Mouse (Mus musculus): ENCODE data around the gene Clpb.

The Clpb gene

DNA sequence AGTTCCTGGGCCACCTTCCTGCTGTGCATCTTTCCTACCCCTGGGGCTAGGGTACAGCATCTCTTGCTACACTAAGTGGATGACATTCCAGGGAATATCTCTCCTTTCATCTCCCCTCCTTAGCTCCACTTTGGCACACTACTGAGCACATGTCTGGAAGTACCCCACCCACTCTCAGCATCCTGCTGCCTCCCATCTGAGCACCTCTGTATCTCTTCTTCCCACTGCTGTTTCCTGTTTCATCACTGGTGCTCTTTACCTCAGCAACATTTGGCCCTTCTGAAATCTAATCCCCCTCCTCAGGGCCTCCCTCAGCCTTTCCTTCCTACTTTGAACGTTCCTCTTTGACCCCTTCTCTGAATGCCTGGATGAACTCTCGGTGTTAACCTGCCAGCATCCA lies 63.5 kb downstream of the Clpb start:
- no peak for DNase-seq (ENCODE audit: low read depth, low spot score)

DNA sequence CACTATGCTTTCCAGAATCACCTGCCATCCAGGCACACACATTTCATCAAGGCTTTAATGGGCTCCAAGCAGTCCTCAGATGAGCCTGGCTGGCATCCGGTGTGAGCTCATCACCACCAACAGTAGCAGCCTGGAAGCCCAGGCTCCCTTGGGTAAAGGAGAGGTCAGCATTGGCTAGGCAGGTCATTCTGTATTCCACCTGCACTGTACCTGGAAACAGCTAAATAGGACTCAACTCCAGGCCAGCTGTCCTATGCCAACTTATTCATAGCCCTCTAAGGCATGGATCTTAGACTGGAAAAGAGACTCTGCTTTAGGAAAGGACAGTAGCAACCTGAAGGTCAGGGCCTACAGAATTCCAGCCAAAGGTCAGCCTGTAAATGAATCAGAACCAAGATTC lies 68.7 kb downstream of the Clpb start:
- DNase-seq (ENCODE audit: low read depth, low spot score), result no peak

DNA sequence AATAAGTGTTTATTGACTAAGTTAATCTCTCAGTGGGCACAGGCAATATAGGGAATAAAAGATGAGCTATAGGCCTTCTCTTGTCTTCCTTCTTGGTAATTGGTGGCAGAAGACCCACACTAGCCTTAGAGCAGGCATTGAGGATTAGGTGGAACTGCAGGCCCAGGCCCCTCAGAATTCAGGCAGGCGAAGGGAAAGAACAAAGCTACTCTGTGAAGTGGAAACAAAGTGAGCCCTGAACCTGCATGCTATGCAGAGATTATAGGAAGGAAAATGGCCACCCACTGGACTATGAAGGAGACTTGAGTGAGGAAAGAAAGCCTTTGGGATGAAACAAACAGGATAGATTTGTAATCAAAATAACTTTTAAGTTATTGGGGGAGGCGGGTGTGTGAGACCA lies 69.6 kb downstream of the Clpb start:
- DNase-seq (ENCODE audit: low read depth, low spot score), result no peak

DNA sequence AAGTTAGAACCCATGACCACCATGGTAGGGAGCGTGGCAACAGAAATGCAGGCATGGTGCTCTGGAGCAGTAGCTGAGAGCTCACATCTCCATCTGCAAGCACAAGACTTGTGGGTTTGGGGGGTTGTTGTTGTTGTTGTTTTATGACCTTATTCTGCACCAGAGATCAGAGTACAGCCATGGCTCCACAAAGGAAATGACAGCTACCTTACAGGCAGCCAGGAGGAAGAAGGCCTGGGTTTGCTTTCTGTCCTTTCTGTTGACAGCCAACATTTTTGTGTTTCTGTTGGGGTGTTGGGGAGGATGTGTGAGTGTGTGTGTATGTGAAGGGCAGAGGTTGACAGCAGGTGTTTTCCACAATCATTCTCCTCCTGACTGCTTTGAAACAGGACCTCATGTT lies 71.9 kb downstream of the Clpb start:
- no peak for DNase-seq (ENCODE audit: low read depth, low spot score)

DNA sequence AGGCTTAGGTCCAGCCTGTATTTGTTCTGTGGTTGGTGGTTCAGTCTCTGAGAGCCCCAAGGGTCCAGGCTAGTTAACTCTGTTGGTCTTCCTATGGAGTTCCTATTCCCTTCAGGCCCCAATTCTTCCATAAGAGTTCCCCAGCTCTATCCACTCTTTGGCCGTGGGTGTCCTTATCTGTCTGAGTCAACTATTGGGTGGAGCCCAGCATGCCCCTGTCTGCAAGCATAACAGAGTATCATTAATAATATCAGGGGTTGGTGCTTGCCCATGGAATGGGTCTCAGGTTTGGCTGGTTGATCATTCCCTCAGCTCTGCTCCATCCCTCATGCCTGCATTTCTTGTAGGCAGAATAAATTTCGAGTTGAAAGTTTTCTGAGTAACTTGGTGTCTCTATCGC lies 74.3 kb downstream of the Clpb start:
- DNase-seq (ENCODE audit: low read depth, low spot score), result no peak

DNA sequence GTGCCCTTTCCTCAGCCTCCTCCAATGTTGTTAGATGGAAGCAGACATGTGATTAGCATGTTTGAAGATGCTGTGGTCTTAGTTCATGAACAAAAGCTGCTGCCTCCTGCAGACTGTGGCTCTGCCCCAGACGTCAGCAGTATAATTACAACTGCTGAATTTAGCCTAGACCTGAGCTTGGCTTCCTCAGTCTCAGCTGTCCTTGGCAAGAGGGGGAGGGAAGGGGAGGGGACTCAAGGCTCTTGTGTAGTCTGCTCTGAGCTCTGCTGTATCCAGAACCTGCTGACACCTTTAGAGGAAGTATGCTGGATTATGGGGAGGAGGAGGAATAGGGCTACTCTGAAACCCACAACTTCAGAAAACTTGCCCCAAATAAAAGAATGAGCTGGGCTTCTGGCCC lies 76.2 kb downstream of the Clpb start:
- no peak for DNase-seq (ENCODE audit: low read depth, low spot score)

DNA sequence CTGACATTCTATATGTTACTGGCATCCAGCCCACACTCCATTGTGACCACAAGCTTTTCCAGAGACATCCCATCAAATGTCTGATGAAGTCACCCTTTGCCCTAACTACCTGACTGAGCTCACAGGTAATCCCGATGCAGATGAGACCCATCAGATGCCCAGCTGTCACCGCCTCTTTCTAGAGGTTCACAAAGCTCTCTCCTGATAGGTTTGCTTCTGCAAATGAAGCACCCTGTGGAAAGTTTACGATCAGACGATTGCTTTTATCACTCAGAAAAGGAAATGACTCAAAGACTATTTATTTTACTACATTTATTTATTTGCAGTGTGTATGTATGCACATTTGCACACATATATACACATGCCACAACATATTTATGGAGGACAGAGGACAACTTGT lies 80.1 kb downstream of the Clpb start:
- no peak for DNase-seq (ENCODE audit: low read depth, low spot score)

DNA sequence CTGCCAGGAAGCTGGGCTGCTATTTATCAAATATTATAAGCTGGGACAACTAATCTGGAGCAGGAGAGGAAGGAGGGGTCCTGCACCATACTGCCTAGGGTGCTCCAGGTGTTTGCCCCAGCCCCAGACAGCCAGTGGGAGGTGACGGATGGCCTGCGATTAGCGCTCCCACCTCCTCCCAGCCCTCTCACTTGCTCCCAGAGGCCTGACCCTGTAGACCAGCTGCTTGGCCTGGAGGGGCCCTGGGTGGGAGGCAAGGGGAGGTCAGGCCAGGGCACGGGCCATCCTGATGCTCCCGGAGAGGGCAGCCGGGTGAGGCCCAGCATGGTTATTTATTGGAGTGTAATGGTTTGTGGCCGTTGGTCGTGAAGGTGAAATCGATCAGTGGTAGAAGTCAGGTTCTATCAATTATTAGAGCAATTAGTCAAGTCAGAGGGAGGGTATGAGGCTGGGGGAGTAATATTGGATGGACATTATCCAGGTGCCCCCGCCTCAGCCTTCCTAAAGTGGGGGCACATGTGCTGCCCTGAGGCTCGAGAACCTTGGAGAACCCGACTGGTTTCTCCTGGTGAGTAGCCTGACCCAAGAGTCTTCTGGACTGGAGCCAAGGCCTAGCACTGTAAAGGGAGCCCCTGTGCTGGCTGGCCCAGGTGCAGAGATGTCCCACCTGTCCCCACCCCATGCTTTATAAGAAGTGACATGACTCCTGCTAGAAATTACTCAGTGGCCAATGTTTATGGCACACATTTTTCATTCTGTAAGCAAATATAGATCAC lies 83.3 kb downstream of the Clpb start:
- DNase-seq (ENCODE audit: low read depth, low spot score), result no peak

DNA sequence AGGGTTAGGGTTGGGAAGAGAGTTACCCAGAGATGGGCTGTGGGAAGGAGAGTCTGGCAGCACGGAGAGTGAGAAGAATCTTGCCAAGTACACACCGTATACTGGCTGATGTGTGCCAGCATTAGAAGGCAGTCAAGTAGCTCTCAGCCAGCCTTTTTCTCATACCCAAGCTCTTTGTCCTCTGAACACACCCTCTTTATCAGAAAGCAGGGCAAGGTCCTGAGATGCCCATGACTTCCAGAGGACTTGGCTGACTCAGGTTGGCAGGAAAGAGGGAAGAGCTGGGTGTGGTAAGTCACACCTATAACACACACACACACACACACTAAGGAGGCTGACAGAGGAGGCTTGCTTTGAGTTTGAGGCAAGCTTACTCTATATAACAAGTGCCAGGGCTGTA lies 86.8 kb downstream of the Clpb start:
- no peak for DNase-seq (ENCODE audit: low read depth, low spot score)

DNA sequence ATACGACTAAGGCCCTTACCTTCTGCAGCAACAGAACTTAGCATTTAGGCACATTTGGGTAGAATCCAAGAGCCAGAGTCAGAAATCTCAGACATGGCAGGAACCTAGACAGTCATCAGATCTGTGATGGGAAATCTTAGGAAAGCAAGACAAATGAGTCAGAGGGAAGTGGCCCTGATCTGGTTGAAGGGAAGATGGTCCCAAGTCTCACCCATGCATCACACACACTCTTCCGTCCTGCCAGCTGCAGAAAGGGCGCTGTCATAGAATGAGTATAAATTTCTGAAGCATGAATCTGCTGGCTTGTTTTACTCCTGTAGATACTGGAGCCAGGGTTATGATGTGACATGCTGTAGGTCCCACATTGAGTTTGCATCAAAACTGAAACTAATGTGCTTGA lies 88.9 kb downstream of the Clpb start:
- DNase-seq (ENCODE audit: low read depth, low spot score), result no peak

DNA sequence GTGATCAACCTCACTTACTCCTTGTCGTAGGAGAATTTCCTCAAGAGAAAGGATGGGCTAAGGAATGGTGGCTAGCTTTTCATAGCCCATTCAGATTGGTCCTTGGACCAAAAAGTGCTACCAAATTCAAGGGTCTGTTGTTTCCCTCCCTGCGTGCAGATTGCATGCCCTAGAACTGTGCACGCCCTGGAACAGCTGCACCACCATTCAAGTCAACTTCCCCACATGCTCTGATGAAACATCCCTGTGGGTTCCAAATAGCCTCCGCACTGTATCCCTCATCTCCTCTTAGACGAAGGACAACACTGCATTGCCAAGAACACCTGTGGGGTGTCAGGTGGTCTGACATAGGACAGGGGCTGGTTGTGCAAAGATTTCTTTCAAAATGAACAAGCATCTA lies 90.1 kb downstream of the Clpb start:
- DNase-seq (ENCODE audit: low read depth, low spot score), result no peak

DNA sequence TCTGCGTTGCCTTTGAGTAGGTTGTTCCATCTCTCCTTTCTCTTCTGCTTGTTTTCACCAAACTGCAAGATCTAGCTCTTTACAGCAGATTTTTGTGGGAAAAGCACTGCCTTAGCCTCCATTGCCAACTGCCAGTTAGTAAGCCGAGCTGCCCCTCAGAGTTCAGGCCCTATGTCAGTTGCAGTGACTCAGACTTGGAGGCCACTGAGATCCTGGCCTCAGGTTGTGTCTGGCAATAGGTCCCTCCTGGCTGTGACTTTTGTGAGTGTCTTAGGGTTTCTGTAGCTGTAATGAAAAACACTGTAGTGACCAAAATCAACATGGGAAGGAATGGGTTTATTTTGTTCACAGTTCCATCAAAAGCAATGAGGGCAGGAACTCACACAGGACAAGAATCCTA lies 91.0 kb downstream of the Clpb start:
- no peak for DNase-seq (ENCODE audit: low read depth, low spot score)

DNA sequence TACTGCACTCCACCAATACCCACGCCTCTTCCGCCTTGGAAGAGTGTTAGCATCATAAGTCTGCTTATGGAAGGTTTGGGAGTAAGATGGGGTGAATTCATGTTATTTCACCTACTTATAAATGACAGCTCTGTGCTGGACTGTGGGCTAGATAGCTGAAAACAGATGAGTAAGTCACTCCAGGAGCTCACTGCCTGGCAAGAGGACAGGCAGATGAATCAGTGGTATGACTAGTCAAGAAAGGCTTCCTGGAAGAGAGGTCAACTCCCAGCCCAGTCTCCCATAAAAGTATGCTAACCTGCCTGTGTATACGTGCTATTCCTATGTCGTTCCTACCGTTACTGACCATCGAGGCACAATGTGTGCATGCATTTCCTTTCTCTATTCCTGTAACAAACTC lies 91.9 kb downstream of the Clpb start:
- no peak for DNase-seq (ENCODE audit: low read depth, low spot score)

DNA sequence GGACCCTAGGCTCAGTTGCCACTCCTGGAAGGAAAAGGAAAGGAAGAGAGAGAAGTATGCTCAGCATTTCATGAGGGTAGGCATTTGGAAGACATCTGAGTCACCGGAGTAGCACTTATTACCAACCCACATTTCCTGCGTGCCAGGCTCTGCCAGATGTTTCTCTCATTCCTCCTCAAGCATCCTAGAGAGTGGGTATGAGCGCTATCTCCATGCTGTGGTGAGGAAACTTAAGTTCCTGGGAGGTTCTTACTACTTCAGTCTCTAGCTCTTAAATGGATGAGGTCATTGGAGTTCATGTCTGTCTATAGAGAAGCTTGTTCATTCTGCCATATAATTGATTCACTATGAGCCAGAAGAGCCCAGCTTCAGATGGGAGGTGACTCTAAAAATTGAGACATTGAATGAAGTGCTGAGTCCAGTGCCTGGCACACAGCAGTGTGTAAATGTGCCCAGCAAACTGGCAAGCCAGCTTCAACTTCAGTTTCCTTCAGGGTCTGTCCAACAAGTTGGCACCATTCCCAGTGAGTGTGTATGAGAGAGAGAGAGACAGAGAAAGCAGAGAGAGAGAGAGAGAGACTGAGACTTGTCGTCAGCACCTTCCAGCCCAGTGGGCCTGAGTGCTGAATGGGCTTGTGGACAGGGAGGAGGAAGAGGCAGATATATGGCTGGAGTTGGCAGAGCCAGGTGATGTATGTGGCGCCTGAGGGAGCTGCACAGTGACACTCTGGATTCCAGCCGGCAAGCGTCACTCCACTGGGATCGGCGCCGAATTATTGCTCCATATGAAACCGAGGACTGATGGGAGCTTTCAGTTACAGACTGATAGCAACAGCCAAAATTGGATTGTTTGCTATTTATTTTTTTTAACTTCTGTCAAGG lies 98.7 kb downstream of the Clpb start:
- DNase-seq (ENCODE audit: low read depth, low spot score), result no peak

DNA sequence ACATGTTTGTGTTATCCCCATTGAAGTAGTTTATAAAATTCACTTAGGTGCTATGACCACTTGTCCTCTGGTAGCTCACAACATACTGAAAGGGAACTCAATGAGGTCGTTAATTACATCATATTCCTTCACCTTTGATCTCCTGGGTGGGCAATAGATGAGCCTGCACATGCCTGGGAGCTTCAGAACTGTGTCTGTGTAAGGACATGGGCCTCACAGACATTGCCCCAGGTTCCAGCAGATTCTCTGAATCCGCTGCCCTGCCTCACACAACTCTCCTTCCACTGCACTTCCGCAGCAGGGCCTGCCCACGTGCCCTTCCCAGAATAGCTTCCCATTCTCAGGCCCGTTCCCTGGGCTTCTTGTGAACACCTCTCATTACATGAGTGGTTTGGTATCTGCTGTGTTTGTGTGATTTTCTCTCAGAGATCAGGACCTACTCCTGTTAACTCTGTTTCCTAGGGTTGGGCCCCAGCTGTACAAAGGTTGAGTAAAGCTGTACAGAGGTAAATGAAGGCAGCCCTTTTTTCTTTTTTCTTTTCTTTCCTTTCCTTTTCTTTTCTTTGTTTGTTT lies 104.0 kb downstream of the Clpb start:
- DNase-seq (ENCODE audit: low read depth, low spot score), result no peak

DNA sequence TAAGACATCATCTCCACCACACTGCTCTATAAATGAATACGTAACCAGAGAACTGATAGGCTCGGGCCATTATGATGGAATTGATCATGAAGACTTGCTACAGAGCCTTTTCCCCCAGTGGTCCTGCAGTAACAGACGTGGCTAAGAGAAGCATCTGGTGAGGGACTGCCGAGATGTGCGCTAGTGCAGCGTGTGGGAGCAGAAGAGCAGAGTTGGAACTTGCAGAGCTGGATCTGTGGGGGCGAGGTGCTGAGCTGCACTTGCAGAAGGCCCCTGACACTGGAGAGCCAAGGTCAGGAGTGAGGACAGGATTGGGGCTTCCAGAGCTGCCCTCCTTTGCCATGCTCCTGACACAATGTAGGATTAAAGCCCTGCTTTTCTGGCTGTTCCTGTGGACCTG lies 106.6 kb downstream of the Clpb start:
- no peak for DNase-seq (ENCODE audit: low read depth, low spot score)

DNA sequence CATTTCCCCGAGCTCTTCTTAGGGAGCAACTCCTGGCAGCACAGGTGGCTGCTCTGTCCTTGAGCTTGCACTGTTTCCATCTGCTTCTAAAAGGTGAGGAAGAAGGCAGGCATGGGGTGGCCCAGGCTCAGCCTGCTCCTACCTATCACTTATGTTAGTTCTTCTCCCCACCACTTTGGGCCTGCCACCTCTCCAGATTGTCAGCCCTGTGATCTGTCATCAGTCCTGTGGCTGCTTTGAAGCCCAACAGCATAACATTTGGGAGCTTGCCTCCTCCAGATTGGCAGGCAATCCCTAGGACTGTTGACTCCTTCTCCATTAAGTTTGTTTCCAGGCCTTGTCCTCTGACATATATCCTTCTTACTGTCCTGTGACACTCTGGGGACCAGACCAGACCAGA lies 108.2 kb downstream of the Clpb start:
- DNase-seq (ENCODE audit: low read depth, low spot score), result no peak

DNA sequence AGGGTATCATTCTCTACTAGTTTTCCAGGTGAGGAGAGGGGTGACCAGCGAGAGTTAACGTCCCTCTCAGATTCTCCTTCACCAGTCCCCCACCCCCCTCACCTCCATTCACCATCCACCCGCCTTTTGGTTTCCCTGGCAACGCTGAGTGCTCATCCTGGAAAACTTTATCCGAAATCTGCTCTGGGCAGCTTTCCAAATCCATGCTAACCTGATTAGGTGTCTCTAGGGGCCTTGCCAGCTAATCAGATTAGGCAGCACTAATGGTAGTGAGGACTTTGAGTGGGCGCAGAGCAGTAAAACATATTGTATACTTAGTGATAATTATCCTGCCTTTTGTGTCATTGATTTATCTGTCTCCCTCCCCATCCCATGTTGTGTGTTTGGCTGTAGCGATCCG lies 109.3 kb downstream of the Clpb start:
- DNase-seq (ENCODE audit: low read depth, low spot score), result no peak

DNA sequence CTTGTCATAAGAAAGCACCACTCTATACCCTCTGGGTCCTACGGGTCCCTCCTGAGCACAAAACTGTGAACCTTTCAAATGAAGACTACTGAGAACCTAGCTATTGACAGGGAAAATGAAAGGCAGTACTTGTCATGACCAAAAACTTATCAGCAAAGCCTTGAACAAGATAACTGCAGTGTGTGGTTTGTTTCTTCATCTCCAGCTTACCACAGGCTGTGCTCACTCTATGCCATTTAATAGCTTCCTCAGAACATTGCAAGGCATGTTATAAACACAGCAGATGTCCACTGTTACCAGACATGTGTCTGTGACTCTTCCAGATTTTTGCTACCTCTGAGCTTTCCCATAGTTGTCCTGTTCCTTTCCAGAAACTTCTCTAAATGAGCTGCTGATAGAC lies 113.6 kb downstream of the Clpb start:
- DNase-seq (ENCODE audit: low read depth, low spot score), result no peak

DNA sequence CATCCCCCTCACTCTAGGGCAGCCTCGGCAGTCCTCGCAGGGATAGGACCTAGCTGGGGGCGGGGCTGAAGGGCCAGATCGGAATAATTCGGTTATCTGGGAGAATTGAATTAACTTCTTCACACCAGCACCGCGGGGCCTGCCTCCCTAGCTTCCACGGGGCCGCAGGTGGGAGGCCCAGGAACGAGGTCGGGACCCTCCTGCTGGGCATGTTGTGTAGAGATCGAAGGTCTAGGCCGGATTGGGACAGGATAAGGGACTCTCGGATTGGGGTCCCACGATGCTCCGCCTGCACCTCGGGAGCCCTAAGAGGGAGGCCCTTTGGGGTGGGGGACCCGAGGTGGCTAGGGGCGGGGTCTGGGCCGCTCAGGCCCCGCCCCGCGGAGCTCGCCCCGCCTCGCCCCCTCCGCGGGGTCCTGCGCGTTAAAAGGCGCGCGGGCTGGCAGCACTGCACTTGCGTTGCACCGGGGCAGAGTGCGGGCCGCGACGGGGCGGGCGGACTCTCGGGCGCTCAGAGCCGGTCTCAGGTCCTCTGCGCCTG lies 154.5 kb downstream of the Clpb start, which contains the start of gene Phox2a:
Phox2a (plus strand) TSS at position 453 of the 541 bp plus-strand sequence.
- no peak for DNase-seq (ENCODE audit: low read depth, low spot score)

DNA sequence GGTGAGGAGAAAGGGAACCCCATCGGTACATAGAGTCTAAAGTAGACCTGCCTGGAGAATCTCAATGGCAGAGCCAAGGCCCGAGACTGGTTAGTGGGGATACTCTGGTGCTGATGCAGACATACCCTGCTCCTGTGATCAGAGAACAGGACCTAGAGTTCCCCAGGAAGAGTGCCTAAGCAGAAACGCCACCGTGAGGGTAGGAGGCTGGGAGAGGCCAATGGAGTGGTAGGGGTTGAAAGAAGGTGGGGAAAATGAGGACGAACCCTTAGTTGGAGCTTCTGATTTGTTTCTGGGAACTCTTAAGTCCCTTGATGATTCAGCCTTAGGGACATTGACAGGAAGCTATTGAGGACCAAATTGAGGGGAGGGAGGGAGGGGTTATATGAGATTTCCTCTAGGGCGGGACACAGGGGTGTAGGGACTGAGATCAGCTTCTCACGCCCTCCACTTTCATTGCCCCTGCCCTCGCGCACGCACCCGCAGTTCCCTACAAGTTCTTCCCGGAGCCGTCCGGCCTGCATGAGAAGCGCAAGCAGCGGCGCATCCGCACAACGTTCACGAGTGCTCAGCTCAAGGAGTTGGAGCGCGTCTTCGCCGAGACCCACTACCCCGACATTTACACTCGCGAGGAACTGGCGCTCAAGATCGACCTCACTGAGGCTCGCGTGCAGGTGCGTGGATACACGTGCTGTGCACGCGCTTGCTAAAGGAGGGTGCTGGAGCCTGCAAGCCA lies 157.0 kb downstream of the Clpb start:
- no peak for DNase-seq (ENCODE audit: low read depth, low spot score)
